Mouse (Mus musculus): ENCODE data around the gene Mphosph10. TPM values are rescaled to one million over a fixed set of nuclear protein-coding genes. Genes with fewer than 3 reads are reported as not detected.

The Mphosph10 gene
- 0.68 and 0.82 TPM in 2 replicates for polyA plus RNA-seq (2012; rRNA removed; ENCODE audit: low replicate concordance)

DNA sequence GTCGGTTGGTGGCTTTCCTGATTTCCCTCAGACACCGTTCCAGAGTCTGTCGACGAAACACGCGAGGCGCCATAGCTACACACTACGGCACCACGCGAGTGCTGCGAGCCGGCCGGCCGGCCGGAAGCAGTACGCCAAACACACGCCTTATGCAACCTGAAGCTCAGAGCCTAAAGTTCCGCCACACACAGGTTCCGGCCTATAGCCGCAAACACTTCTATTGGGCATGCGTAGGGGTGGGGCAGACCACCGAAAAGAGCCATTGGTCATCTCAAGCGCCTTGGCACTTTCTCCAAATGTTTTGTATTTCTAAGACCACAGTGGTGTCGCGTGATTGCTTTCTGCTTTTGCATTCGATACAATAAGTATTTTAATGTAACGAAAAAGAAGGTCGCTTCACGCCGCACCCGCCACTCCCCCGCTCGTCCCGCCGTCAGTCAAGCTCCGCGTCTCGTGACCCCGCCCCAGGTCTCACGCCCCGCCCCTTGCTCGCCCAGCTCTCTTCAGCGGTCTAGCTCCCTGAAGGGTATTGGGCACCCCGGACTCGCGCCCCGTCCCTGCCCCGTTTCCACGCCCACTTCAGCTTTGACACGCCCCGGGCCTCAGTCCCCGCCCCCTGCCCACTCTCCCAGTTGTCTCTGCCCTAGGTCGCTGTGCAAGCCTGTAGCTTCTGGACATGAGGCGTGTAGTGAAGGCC, at the start of gene Mphosph10, which contains the start of gene Mcee:
TSS of gene Mphosph10 (minus strand) at position 147 of the 697 bp plus-strand sequence.
TSS of gene Mcee (plus strand) at position 486 of the 697 bp plus-strand sequence.

DNA sequence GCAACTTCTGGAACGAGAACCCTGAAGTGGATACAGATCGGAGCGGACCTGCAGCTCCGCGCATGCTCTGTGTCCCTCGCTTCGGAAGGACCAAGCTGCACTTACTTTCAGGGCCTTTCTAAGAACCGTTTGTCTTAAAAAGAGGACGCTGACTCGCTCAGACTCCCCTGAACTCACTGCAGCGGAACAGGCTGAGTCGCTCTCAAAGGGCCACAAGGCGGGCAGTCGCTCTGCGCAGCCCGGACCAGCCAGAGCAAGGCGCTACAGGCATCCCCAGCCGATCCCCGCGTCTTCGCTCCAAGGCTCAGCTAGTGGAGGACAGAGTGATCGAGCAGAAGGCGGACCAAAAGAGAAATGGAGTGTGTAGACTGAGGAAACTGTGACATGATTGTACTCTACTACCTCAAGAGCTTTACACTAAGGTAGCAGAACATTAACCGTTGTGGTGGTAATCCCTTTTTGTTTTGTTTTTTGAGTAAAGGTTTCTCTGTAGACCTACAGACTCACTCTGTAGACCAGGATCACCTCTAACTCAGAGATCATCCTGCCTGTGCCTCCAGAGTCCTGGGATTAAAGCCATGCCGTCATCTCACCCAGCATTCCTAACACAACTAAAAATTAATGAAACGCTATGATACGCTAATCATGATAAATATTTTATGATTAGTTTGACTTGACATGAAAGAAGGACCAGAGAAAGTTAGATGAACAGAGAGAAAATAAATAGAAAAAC, 18.1 kb downstream of the Mphosph10 start, which contains the start of gene Fan1:
TSS of gene Fan1 (minus strand) at position 266 of the 733 bp plus-strand sequence.

Other genes starting within 250 kb of the Mphosph10 start
- gene Trpm1, start 238.4 kb downstream of the Mphosph10 start, polyA plus RNA-seq (2012; rRNA removed; ENCODE audit: low replicate concordance) = 0.25 and 0.37 TPM in 2 replicates
- gene Mtmr10, start 104.6 kb downstream of the Mphosph10 start, polyA plus RNA-seq (2012; rRNA removed; ENCODE audit: low replicate concordance) = 4.9 and 7.3 TPM in 2 replicates
- 2.7 and 2.9 TPM in 2 replicates for gene Fan1, start 18.2 kb downstream of the Mphosph10 start, polyA plus RNA-seq (2012; rRNA removed; ENCODE audit: low replicate concordance)
- gene Mcee, start 339 bp upstream of the Mphosph10 start, polyA plus RNA-seq (2012; rRNA removed; ENCODE audit: low replicate concordance) = 17.5 and 29.4 TPM in 2 replicates
- gene Apba2, start 109.4 kb upstream of the Mphosph10 start, polyA plus RNA-seq (2012; rRNA removed; ENCODE audit: low replicate concordance) = 0.14 and 0.20 TPM in 2 replicates